Mouse (Mus musculus) layer of hippocampus, adult 11-12 months (tissue): ENCODE results near the gene Ror2.

ENCODE experiments used
- DNase-seq: peaks from one replicate; pipeline ENCODE4 v3.0.0; 2022; ENCODE audit warnings: low spot score

Ror2 gene

GRCm38 (mm10) chr13:53271595-53271994, 14.3 kb downstream of the Ror2 start:
- no peak for DNase-seq

GRCm38 (mm10) chr13:53270549-53270948, 15.4 kb downstream of the Ror2 start:
- no peak for DNase-seq

GRCm38 (mm10) chr13:53268541-53268940, 17.4 kb downstream of the Ror2 start:
- DNase-seq: no peak

GRCm38 (mm10) chr13:53267849-53268248, 18.1 kb downstream of the Ror2 start:
- no peak for DNase-seq

GRCm38 (mm10) chr13:53267155-53267554, 18.8 kb downstream of the Ror2 start:
- DNase-seq: no peak

GRCm38 (mm10) chr13:53266543-53266951, 19.4 kb downstream of the Ror2 start:
- no peak for DNase-seq

- no peak for DNase-seq
These were observed 21.0 kb downstream of the Ror2 start for GRCm38 (mm10) chr13:53264896-53265295.

- DNase-seq: no peak
These were observed 23.2 kb downstream of the Ror2 start for GRCm38 (mm10) chr13:53262509-53263250.

- no peak for DNase-seq
These were observed 24.7 kb downstream of the Ror2 start for GRCm38 (mm10) chr13:53261106-53261771.

- no peak for DNase-seq
These were observed 27.0 kb downstream of the Ror2 start for GRCm38 (mm10) chr13:53258943-53259342.

- DNase-seq: no peak
These were observed 27.4 kb downstream of the Ror2 start for GRCm38 (mm10) chr13:53258497-53258896.

- no peak for DNase-seq
These were observed 32.7 kb downstream of the Ror2 start for GRCm38 (mm10) chr13:53253255-53253654.

- DNase-seq: peak; percentile 9
These were observed 37.1 kb downstream of the Ror2 start for GRCm38 (mm10) chr13:53248586-53249401.

GRCm38 (mm10) chr13:53248080-53248479, 37.8 kb downstream of the Ror2 start:
- no peak for DNase-seq

GRCm38 (mm10) chr13:53247175-53247574, 38.7 kb downstream of the Ror2 start:
- no peak for DNase-seq

GRCm38 (mm10) chr13:53244151-53244550, 41.8 kb downstream of the Ror2 start:
- DNase-seq: no peak

- no peak for DNase-seq
These were observed 48.5 kb downstream of the Ror2 start for GRCm38 (mm10) chr13:53237455-53237854.

GRCm38 (mm10) chr13:53236434-53237401, 49.2 kb downstream of the Ror2 start:
- no peak for DNase-seq

GRCm38 (mm10) chr13:53235953-53236352, 50.0 kb downstream of the Ror2 start:
- no peak for DNase-seq

GRCm38 (mm10) chr13:53234844-53235243, 51.1 kb downstream of the Ror2 start:
- no peak for DNase-seq
